Mouse (Mus musculus) heart, postnatal 0 days (tissue): Measurements from ENCODE around the gene Blzf1. TPM values are rescaled to one million over a fixed set of nuclear protein-coding genes. Genes with fewer than 3 reads are reported as not detected.
A peak's percentile ranks its signal among the peaks of the same experiment; 100 is the strongest.

Source experiments
- ATAC-seq: fragments of 200-750 bp; cut with Nextera tagmentation; 2 replicates; pipeline ENCODE4 v1.8.0; 2017; ENCODE audit warnings: low read depth, moderate number of reproducible peaks, moderate library complexity; ENCODE audit not compliant: insufficient read depth
- DNase-seq: peaks from one replicate; pipeline ENCODE4 v3.0.0-alpha.2; 2016; ENCODE audit warnings: low spot score
- H3K27ac ChIP-seq: fragments of 300-500 bp; sonication (generic); 2 replicates; pipeline ENCODE4 v1.5.1; 2014; ENCODE audit warnings: low read depth, mild to moderate bottlenecking
- H3K27me3 ChIP-seq: fragments of 300-500 bp; sonication (generic); 2 replicates; pipeline ENCODE4 v1.6.1; 2014; ENCODE audit warnings: low read length, mixed read lengths; ENCODE audit not compliant: control insufficient read depth, insufficient read depth
- H3K36me3 ChIP-seq: fragments of 300-500 bp; sonication (generic); replicated peaks from 2 replicates; pipeline ENCODE4 v1.6.1; 2014; ENCODE audit warnings: low read length, mixed read lengths; ENCODE audit not compliant: control insufficient read depth, insufficient read depth
- H3K4me1 ChIP-seq: fragments of 300-500 bp; sonication (generic); 2 replicates; pipeline ENCODE4 v1.6.1; 2014; ENCODE audit warnings: antibody characterized with exemption; ENCODE audit not compliant: control insufficient read depth, insufficient read depth
- H3K4me2 ChIP-seq: fragments of 300-500 bp; sonication (generic); 2 replicates; pipeline ENCODE4 v1.6.1; 2014; ENCODE audit warnings: low read depth, mild to moderate bottlenecking, low read length, moderate library complexity
- H3K4me3 ChIP-seq: fragments of 300-500 bp; sonication (generic); 2 replicates; pipeline ENCODE4 v1.5.1; 2014; ENCODE audit warnings: low read depth, low read length
- H3K9ac ChIP-seq: fragments of 300-500 bp; sonication (generic); replicated peaks from 2 replicates; pipeline ENCODE4 v1.6.1; 2014; ENCODE audit warnings: low read depth, low read length, mixed read lengths
- H3K9me3 ChIP-seq: fragments of 300-500 bp; sonication (generic); replicated peaks from 2 replicates; pipeline ENCODE4 v1.6.1; 2016; ENCODE audit warnings: low read length; ENCODE audit not compliant: control insufficient read depth
- CTCF ChIP-seq: IDR thresholded peaks from 2 replicates; pipeline ENCODE4 v1.5.1; 2016; ENCODE audit warnings: antibody characterized with exemption, control low read depth, low read depth
- EP300 ChIP-seq: IDR thresholded peaks from 2 replicates; pipeline ENCODE4 v1.6.1; 2016; ENCODE audit warnings: antibody characterized with exemption, low read depth
- WGBS: fragments of 180-500 bp; shearing (Covaris S2); extraction: QIAGEN DNeasy Blood & Tissue Kit; methylation state at CpG from one replicate; pipeline ENCODE4 v1.1.7; 2014; 5-methylcytosine and 5-hydroxymethylcytosine counted together
- polyA plus RNA-seq: library from polyadenylated mRNA; unstranded; fragments of >200 nt; fragmentation: Nextera tagmentation; extraction: Ambion mirVana; gene quantifications from 2 replicates; pipeline ENCODE4 v1.2.1, GENCODE M21; 2015
- total RNA-seq: library from RNA; depleted of rRNA; stranded (reverse); fragments of >200 nt; gene quantifications from 2 replicates; pipeline ENCODE4 v1.2.3, GENCODE M21; 2014; ENCODE audit warnings: low replicate concordance; rRNA removed

The Blzf1 gene
- total RNA-seq (3.9 and 16.3 TPM in 2 replicates), polyA plus RNA-seq (27.3 and 27.6 TPM in 2 replicates)

GRCm38 (mm10) chr1:164307124-164307751 lies at the start of gene Blzf1:
TSS of gene Blzf1 (minus strand) at chr1:164307489.
- peak within 1 kb of the TSS; percentile 89 for H3K4me3 ChIP-seq
- TF ChIP-seq CTCF (no peak), EP300 (no peak)
- H3K9ac ChIP-seq, result peak within 1 kb of the TSS; percentile 83
- H3K9me3 ChIP-seq, result no peaks in the 10 kb centered on the region
- ATAC-seq, result peak; percentile 99
- peaks cover 5% of the 10 kb centered on the region; the same call in 1 of the 2 replicates for H3K4me1 ChIP-seq
- H3K36me3 ChIP-seq, result peaks cover 12% of the 10 kb centered on the region
- H3K27me3 ChIP-seq, result no peaks in the 10 kb centered on the region
- peak within 1 kb of the TSS; percentile 75 for H3K27ac ChIP-seq
- under 1% methylated on average over 35 of the region's 35 CpGs for WGBS
- H3K4me2 ChIP-seq, result peak within 1 kb of the TSS; percentile 79
- DNase-seq, result peak; percentile 97

DNA sequence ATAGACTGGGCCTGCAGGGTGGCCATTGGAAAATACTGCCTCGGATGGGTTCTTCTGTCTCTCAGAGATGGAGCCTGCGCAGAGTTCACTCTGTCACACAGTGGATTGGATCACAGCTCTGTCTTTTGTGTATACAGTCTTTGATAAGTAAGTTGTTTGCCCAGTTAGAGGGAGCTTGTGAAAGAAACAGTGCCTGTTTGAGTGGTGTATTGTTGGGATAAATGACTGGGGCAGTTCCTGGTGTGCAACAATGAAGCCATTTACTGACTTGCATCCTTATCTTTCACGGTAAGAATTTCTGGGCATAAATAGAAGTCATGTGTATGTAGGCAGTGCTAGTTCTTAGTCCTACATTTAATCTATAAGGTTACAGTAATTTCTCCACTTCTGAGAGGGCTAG lies 46.2 kb upstream of the Blzf1 start:
- ATAC-seq (no peak), DNase-seq (no peak)
- Histone ChIP-seq H3K27ac (no peak overlapping the region), H3K9me3 (0 out of 2 replicates have a peak, but pooled peaks cover 4% of the 10 kb centered on the region), H3K4me1 (no peaks in the 10 kb centered on the region), H3K36me3 (no peaks in the 10 kb centered on the region), H3K4me2 (no peak overlapping the region), H3K27me3 (no peaks in the 10 kb centered on the region), H3K9ac (no peak overlapping the region), H3K4me3 (no peak overlapping the region)
- 47% methylated on average over 3 of the region's 3 CpGs for WGBS
- no peak for TF ChIP-seq EP300
- TF ChIP-seq CTCF, result no peak

DNA sequence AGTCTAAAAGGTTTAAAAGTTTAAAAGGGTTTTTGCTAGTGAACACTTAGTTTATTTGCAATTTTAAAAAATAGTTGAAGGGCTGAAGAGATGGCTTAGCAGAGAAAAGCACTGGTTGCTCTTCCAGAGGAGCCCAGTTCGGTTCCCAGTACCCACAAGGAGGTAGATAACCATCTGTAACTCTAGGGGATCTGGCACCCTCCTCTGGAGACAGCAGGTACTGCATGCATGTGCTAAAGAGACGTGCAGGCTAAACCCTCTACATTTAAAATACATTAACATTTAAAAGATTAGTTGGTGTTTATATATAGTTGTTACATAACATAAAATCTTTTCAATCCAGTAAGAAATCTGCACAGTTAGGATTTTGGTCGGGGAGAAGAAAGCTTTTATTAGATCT lies 34.9 kb upstream of the Blzf1 start:
- Histone ChIP-seq H3K27ac (no peak overlapping the region), H3K9me3 (no peaks in the 10 kb centered on the region), H3K4me2 (no peak overlapping the region), H3K4me1 (no peaks in the 10 kb centered on the region), H3K9ac (no peak overlapping the region), H3K4me3 (no peak overlapping the region), H3K36me3 (0 out of 2 replicates have a peak, but pooled peaks cover 7% of the 10 kb centered on the region), H3K27me3 (no peaks in the 10 kb centered on the region)
- ATAC-seq, result no peak
- DNase-seq, result no peak
- 82% methylated on average over 3 of the region's 3 CpGs for WGBS
- TF ChIP-seq EP300 (no peak), CTCF (peak; percentile 41)

GRCm38 (mm10) chr1:164335846-164336245 lies 28.6 kb upstream of the Blzf1 start:
- Histone ChIP-seq H3K9ac (no peak overlapping the region), H3K4me1 (no peaks in the 10 kb centered on the region), H3K27ac (no peak overlapping the region), H3K4me2 (no peak overlapping the region), H3K9me3 (no peaks in the 10 kb centered on the region), H3K36me3 (no peaks in the 10 kb centered on the region), H3K4me3 (no peak overlapping the region), H3K27me3 (no peaks in the 10 kb centered on the region)
- no peak for DNase-seq
- no peak for ATAC-seq
- no peak for TF ChIP-seq CTCF
- TF ChIP-seq EP300, result no peak
- 75% methylated on average over 4 of the region's 4 CpGs for WGBS

DNA sequence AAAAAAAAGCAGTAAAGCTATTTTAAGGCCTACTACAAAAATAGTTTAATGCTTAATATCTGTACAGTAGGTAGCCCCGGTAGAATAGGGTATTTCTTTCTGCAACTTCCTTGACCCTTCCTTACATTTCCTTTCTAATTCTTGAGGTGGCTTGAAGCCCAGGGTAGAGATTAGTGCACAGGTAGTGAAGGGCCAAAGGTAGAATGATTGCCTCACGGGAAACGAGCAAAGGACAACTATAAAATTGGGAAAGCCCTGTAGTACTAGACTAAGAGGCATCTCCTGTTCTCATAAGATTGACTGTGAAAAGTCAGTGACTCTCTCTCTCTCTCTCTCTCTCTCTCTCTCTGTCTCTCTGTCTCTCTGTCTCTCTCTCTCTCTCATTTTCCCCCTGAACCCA lies 28.1 kb upstream of the Blzf1 start:
- Histone ChIP-seq H3K4me3 (no peak overlapping the region), H3K4me2 (no peak overlapping the region), H3K36me3 (no peaks in the 10 kb centered on the region), H3K4me1 (no peaks in the 10 kb centered on the region), H3K27me3 (no peaks in the 10 kb centered on the region), H3K9me3 (no peaks in the 10 kb centered on the region), H3K27ac (no peak overlapping the region), H3K9ac (no peak overlapping the region)
- DNase-seq, result no peak
- WGBS, result 79% methylated on average over 3 of the region's 3 CpGs
- TF ChIP-seq EP300, result no peak
- no peak for TF ChIP-seq CTCF
- no peak for ATAC-seq

DNA sequence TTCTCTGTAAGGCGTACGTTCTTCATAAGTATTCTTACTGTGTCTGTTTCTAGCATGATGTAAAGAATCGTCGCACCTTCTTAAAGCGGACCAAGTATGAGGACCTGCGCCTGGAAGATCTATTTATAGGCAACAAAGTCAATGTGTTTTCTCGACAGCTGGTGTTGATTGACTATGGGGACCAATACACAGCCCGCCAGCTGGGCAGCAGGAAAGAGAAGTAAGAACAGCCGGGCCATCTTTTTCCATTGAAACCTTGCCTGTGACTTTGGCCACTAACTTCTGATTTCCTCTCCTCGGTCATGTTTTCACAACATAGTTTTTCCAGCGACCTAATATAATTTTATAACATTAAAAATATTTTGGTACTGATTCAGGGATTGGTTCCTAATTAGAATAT lies 25.3 kb upstream of the Blzf1 start:
- no peaks in the 10 kb centered on the region for H3K4me1 ChIP-seq
- H3K4me3 ChIP-seq, result no peak overlapping the region
- ATAC-seq (no peak), DNase-seq (no peak)
- TF ChIP-seq CTCF (no peak), EP300 (no peak)
- H3K36me3 ChIP-seq, result no peaks in the 10 kb centered on the region
- WGBS, result 59% methylated on average over 11 of the region's 11 CpGs
- H3K27ac ChIP-seq, result no peak overlapping the region
- no peaks in the 10 kb centered on the region for H3K27me3 ChIP-seq
- no peaks in the 10 kb centered on the region for H3K9me3 ChIP-seq
- H3K4me2 ChIP-seq, result no peak overlapping the region
- H3K9ac ChIP-seq, result no peak overlapping the region
